In genomic region chr1:160441161-160441560, GRCm38 (mm10) we compare ENCODE assay signal across 26 mouse cellular contexts.
DNase-seq lines count a peak whose midpoint lies in the region; ATAC-seq and TF ChIP-seq lines count a peak whose summit lies in the region.
"Had no signal": no experiment of that assay in that cellular context is flagged by ENCODE, and none has a peak within 500 bp of the region (broad histone marks: within the 10 kb centered on the region; RNA-seq: fewer than 3 reads in every experiment).

No protein-coding gene starts in this region.

- TF ChIP-seq POLR2A in kidney, adult 2 months (IDR thresholded peaks at IDR 0.05; ENCODE audit: low read depth, low read length), result no peak

- peaks cover 4% of the 10 kb centered on the region; the same call in 1 of the 2 replicates for H3K4me1 ChIP-seq in kidney, adult 2 months (ENCODE audit: control insufficient read depth, insufficient read depth, low read length)
- H3K4me1 ChIP-seq: embryonic facial prominence, embryonic 13.5 days; limb, embryonic 12.5 days; midbrain, embryonic 13.5 days; neural tube, embryonic 13.5 days had no signal

- no peaks in the 10 kb centered on the region for H3K36me3 ChIP-seq in kidney, adult 2 months (ENCODE audit: control insufficient read depth, insufficient read depth, low read length)
- H3K36me3 ChIP-seq: embryonic facial prominence, embryonic 13.5 days; forebrain, embryonic 10.5 days; forebrain, embryonic 15.5 days; heart, embryonic 10.5 days; limb, embryonic 12.5 days; midbrain, embryonic 13.5 days; neural tube, embryonic 13.5 days had no signal

- no peaks in the 10 kb centered on the region for H3K27me3 ChIP-seq in kidney, adult 2 months (replicated peaks; ENCODE audit: control insufficient read depth, insufficient read depth, low read length)
- H3K27me3 ChIP-seq: embryonic facial prominence, embryonic 13.5 days; forebrain, embryonic 15.5 days; limb, embryonic 12.5 days; megakaryocyte, embryonic 14.5 days; midbrain, embryonic 13.5 days; neural tube, embryonic 13.5 days had no signal

- 79% methylated on average over 5 of the region's 5 CpGs for WGBS in kidney, adult 2 months

- H3K27ac ChIP-seq in kidney, adult 2 months (ENCODE audit: insufficient read depth, low read depth, low read length), result no peak overlapping the region
- H3K27ac ChIP-seq: embryonic facial prominence, embryonic 13.5 days; forebrain, embryonic 10.5 days; forebrain, embryonic 15.5 days; gastrocnemius, adult 2 months; heart, embryonic 10.5 days; hindbrain, embryonic 14.5 days; limb, embryonic 12.5 days; midbrain, embryonic 13.5 days; neural tube, embryonic 13.5 days had no signal

- peak; percentile 4 for DNase-seq in kidney, adult 2 months
- DNase-seq in kidney, adult 18-20 months, result no peak
- DNase-seq in 416B (ENCODE audit: low read depth) (peak; percentile 43), A20 (ENCODE audit: low read depth, low spot score) (peak; percentile 69)
- DNase-seq in adrenal gland, adult (ENCODE audit: inconsistent age in 2 of 2, low spot score in 1 of 2), result no peak
- no peak for DNase-seq in testis, postnatal 14 days (ENCODE audit: low spot score)
- DNase-seq in thymus, postnatal 10 days (ENCODE audit: low spot score in 2 of 2), result no peak
- DNase-seq: adrenal gland, adult 2 months; cerebellum, adult 9-10 months; gastrocnemius, adult 2 months; heart, postnatal 4 days; kidney, adult 11 months; lung, postnatal 14 days; right cerebral cortex, postnatal 4 days; thymus, postnatal 14 days had no signal

- no peak for TF ChIP-seq CTCF in kidney, adult 2 months (conservative IDR thresholded peaks at IDR 0.05; ENCODE audit: insufficient read depth, insufficient read length, low read depth, low read length)

- no peak overlapping the region for H3K4me3 ChIP-seq in kidney, adult 2 months (ENCODE audit: insufficient read depth, low read depth, low read length)
- H3K4me3 ChIP-seq: embryonic facial prominence, embryonic 13.5 days; forebrain, embryonic 10.5 days; forebrain, embryonic 15.5 days; gastrocnemius, adult 2 months; heart, embryonic 10.5 days; limb, embryonic 12.5 days; megakaryocyte, embryonic 14.5 days; midbrain, embryonic 13.5 days; neural tube, embryonic 13.5 days had no signal

- ATAC-seq in common myeloid progenitor, adult 5-6 weeks (replicated peaks; ENCODE audit: low read depth, poor library complexity, severe bottlenecking), result peak; percentile 83
- ATAC-seq: forebrain, embryonic 15.5 days; inflammation-experienced regulatory T-cells, adult 6 months; midbrain, embryonic 13.5 days had no signal

Comparison
In these comparisons a context has a peak if more than half of its experiments do, and no peak if none do; other contexts are left out.
1. DNase-seq: peak in kidney, adult 2 months (single experiment), 416B (single experiment) and A20 (single experiment); none in kidney, adult 18-20 months (single experiment), adrenal gland, adult (0 of 2), testis, postnatal 14 days (single experiment) and thymus, postnatal 10 days (0 of 2).